Mouse (Mus musculus): Measurements from ENCODE around the gene Gm4756. TPM values are rescaled to one million over a fixed set of nuclear protein-coding genes. Genes with fewer than 3 reads are reported as not detected.

Gene Gm4756
- polyA plus RNA-seq, 1 experiment from 2014 or later: 0.25 TPM

- 5% methylated on average over 28 of the region's 28 CpGs for WGBS (ENCODE audit: insufficient replicate concordance)
- no peaks in the 10 kb centered on the region for H3K9me3 ChIP-seq (ENCODE audit: low read length)
- ATAC-seq (peak; percentile 13), DNase-seq (peak; percentile 61)
- no peak for TF ChIP-seq EP300 (IDR thresholded peaks at IDR 0.05; ENCODE audit: low read depth)
- TF ChIP-seq CTCF (IDR thresholded peaks at IDR 0.05; ENCODE audit: low read depth): no peak
- H3K36me3 ChIP-seq (replicated peaks; ENCODE audit: insufficient read depth, low read length): no peaks in the 10 kb centered on the region
- peak overlapping the region; percentile 66 for H3K9ac ChIP-seq (replicated peaks)
- H3K27ac ChIP-seq (ENCODE audit: low read depth): peak overlapping the region; percentile 82
- peak overlapping the region; percentile 71 for H3K4me3 ChIP-seq (ENCODE audit: low read depth, low read length)
- H3K4me2 ChIP-seq (ENCODE audit: low read depth, low read length): peak overlapping the region; percentile 94
- H3K4me1 ChIP-seq (ENCODE audit: insufficient read depth): peaks cover 12% of the 10 kb centered on the region; the same call in 1 of the 2 replicates
- H3K27me3 ChIP-seq (ENCODE audit: insufficient read depth, low read length): no peaks in the 10 kb centered on the region
Observed at GRCm38 (mm10) chr12:72664020-72664734, 14.7 kb upstream of the Gm4756 start.

DNA sequence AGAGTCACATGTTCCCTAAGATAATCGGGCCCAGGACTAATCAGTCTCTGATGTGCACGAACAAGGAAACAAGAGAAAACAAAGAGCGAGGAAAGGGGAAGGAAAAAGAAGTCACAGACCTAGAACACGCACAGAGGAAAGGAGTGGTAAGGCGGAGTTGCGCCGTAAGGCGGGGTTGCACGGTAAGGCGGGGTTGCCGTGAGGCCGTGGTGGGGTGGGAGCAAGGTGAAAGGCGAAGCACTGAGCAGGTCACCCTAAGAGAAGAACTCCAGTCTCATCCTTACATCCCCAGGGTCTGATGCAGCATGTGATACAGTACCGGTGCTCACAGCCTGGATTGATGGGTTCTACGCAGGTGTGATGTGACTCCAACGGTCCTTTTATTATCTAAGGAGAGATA, 6.3 kb upstream of the Gm4756 start:
- Histone ChIP-seq H3K4me3 (ENCODE audit: low read depth, low read length) (no peak overlapping the region), H3K9ac (replicated peaks) (no peak overlapping the region), H3K4me1 (ENCODE audit: insufficient read depth) (no peaks in the 10 kb centered on the region), H3K4me2 (ENCODE audit: low read depth, low read length) (no peak overlapping the region), H3K36me3 (replicated peaks; ENCODE audit: insufficient read depth, low read length) (peaks cover 18% of the 10 kb centered on the region), H3K27me3 (ENCODE audit: insufficient read depth, low read length) (no peaks in the 10 kb centered on the region), H3K27ac (ENCODE audit: low read depth) (no peak overlapping the region), H3K9me3 (ENCODE audit: low read length) (no peaks in the 10 kb centered on the region)
- WGBS (ENCODE audit: insufficient replicate concordance): 87% methylated on average over 16 of the region's 16 CpGs
- no peak for TF ChIP-seq EP300 (IDR thresholded peaks at IDR 0.05; ENCODE audit: low read depth)
- no peak for TF ChIP-seq CTCF (IDR thresholded peaks at IDR 0.05; ENCODE audit: low read depth)
- ATAC-seq: no peak
- DNase-seq: no peak

- peak; percentile 60 for DNase-seq
- ATAC-seq: no peak
- Histone ChIP-seq H3K9me3 (ENCODE audit: low read length) (no peaks in the 10 kb centered on the region), H3K27ac (ENCODE audit: low read depth) (no peak overlapping the region), H3K4me2 (ENCODE audit: low read depth, low read length) (no peak overlapping the region), H3K4me1 (ENCODE audit: insufficient read depth) (no peaks in the 10 kb centered on the region), H3K27me3 (ENCODE audit: insufficient read depth, low read length) (no peaks in the 10 kb centered on the region), H3K4me3 (ENCODE audit: low read depth, low read length) (no peak overlapping the region), H3K36me3 (replicated peaks; ENCODE audit: insufficient read depth, low read length) (peaks cover 18% of the 10 kb centered on the region), H3K9ac (replicated peaks) (no peak overlapping the region)
- 30% methylated on average over 4 of the region's 4 CpGs for WGBS (ENCODE audit: insufficient replicate concordance)
- TF ChIP-seq EP300 (IDR thresholded peaks at IDR 0.05; ENCODE audit: low read depth): no peak
- peak; percentile 79 for TF ChIP-seq CTCF (IDR thresholded peaks at IDR 0.05; ENCODE audit: low read depth)
Observed at GRCm38 (mm10) chr12:72654698-72655097, 5.2 kb upstream of the Gm4756 start.

DNA sequence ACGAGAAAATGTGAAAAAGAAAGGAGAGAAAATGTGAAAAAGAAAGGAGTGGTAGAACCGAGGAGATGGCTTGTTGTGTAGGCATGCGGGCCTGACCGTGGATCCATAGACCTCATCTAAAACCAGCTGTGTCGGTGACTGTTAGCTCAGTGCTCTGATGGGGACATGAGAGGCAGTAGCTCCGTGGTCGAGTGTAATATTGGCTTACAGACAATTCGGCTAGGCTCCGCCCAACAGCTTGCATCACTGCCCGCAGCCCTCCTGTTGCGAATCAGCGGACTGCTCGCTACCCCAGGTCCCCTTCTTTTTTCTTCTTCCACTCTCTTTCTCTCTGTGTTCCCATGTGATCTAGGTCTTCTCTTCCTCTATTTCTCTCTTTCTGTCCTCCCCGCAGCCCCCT, 540 bp downstream of the Gm4756 start:
- no peak for ATAC-seq
- no peak overlapping the region for H3K27ac ChIP-seq (ENCODE audit: low read depth)
- peaks cover 12% of the 10 kb centered on the region for H3K36me3 ChIP-seq (replicated peaks; ENCODE audit: insufficient read depth, low read length)

DNA sequence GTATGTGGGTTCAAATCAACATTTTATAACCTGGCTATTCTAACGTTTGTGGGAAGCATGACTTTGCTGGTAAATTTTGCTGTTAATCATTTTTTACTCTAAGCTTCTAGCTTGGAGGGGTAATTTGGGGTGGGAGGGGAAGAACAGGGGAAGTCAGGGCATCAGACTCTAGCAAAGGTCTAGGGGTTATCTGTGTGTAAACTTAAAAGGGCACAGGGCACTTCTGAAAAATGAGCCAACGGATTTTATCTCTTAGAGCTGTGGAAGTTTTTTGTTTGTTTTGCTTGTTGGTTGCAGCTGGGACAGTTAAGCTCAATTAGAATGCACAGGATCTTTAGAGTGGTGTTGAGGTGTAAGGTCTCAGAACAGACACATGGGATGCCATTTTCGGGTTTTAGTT, 11.4 kb downstream of the Gm4756 start:
- Histone ChIP-seq H3K27ac (ENCODE audit: low read depth) (no peak overlapping the region), H3K9ac (replicated peaks) (no peak overlapping the region), H3K27me3 (ENCODE audit: insufficient read depth, low read length) (no peaks in the 10 kb centered on the region), H3K4me2 (ENCODE audit: low read depth, low read length) (no peak overlapping the region), H3K4me3 (ENCODE audit: low read depth, low read length) (no peak overlapping the region), H3K36me3 (replicated peaks; ENCODE audit: insufficient read depth, low read length) (no peaks in the 10 kb centered on the region), H3K9me3 (ENCODE audit: low read length) (no peaks in the 10 kb centered on the region), H3K4me1 (ENCODE audit: insufficient read depth) (no peaks in the 10 kb centered on the region)
- no peak for DNase-seq
- no peak for TF ChIP-seq EP300 (IDR thresholded peaks at IDR 0.05; ENCODE audit: low read depth)
- no peak for TF ChIP-seq CTCF (IDR thresholded peaks at IDR 0.05; ENCODE audit: low read depth)
- no peak for ATAC-seq
- 49% methylated on average over 3 of the region's 3 CpGs for WGBS (ENCODE audit: insufficient replicate concordance)

More for the DNA sequence above, 540 bp downstream of the Gm4756 start:
- no peak overlapping the region for H3K4me3 ChIP-seq (ENCODE audit: low read depth, low read length)
- no peak overlapping the region for H3K4me2 ChIP-seq (ENCODE audit: low read depth, low read length)
- H3K9ac ChIP-seq (replicated peaks): no peak overlapping the region
- H3K4me1 ChIP-seq (ENCODE audit: insufficient read depth): no peaks in the 10 kb centered on the region
- no peak for TF ChIP-seq CTCF (IDR thresholded peaks at IDR 0.05; ENCODE audit: low read depth)
- no peak for TF ChIP-seq EP300 (IDR thresholded peaks at IDR 0.05; ENCODE audit: low read depth)
- H3K27me3 ChIP-seq (ENCODE audit: insufficient read depth, low read length): no peaks in the 10 kb centered on the region
- 87% methylated on average over 14 of the region's 14 CpGs for WGBS (ENCODE audit: insufficient replicate concordance)
- DNase-seq: no peak
- peaks cover 5% of the 10 kb centered on the region; the same call in 1 of the 2 replicates for H3K9me3 ChIP-seq (ENCODE audit: low read length)

DNA sequence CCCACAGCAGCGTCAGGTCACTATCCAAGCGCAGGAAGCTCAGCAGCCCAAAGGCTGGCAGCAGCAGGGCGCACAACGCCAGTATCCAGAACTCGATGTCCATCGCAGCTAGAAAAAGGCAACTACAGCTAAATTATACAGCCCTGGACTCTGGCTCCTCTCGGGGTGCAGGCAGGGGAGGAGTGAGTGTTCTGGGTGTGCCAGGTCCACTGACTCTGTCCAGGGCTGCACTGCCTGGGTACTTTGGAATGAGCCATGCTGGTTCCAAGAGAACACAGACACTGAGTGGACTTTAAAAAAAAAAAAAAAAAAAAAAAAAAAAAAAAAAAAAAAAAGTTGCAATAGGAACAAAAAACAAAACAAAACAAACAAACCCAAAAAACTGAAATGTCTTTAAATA, 20.7 kb downstream of the Gm4756 start:
- ATAC-seq (no peak), DNase-seq (no peak)
- no peak overlapping the region for H3K4me3 ChIP-seq (ENCODE audit: low read depth, low read length)
- no peak overlapping the region for H3K9ac ChIP-seq (replicated peaks)
- no peaks in the 10 kb centered on the region for H3K27me3 ChIP-seq (ENCODE audit: insufficient read depth, low read length)
- no peaks in the 10 kb centered on the region for H3K36me3 ChIP-seq (replicated peaks; ENCODE audit: insufficient read depth, low read length)
- H3K4me2 ChIP-seq (ENCODE audit: low read depth, low read length): no peak overlapping the region
- no peak for TF ChIP-seq EP300 (IDR thresholded peaks at IDR 0.05; ENCODE audit: low read depth)
- TF ChIP-seq CTCF (IDR thresholded peaks at IDR 0.05; ENCODE audit: low read depth): no peak
- no peak overlapping the region for H3K27ac ChIP-seq (ENCODE audit: low read depth)
- no peaks in the 10 kb centered on the region for H3K4me1 ChIP-seq (ENCODE audit: insufficient read depth)
- 86% methylated on average over 7 of the region's 7 CpGs for WGBS (ENCODE audit: insufficient replicate concordance)
- H3K9me3 ChIP-seq (ENCODE audit: low read length): no peaks in the 10 kb centered on the region

Data from liver, postnatal 0 days (tissue).